Comparison of ENCODE assay signal across 8 mouse cellular contexts in the genomic region with DNA sequence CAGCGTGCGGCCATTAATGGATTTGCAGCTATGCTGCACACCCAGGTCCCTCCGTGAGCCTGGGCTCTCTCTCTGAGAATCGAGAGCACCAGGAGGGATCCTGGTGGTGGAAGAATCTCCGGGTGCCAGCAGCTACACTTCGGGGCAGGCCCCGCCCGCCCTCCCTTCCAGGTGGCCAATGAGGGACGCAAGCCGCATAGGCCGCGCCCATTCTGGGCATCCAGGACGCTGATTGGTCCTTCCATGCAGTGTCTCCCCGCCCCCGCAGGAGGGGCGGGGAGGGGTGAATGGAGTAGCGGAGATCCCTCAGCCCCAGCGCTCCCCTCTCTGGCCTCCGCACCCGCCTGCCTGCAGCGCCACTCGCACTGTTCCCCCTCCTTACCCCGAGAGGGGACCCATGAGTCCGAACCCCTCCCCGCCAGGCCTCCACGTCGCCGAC. TPM values are rescaled to one million over a fixed set of nuclear protein-coding genes. Genes with fewer than 3 reads are reported as not detected.
DNase-seq lines count a peak whose midpoint lies in the region; ATAC-seq and TF ChIP-seq lines count a peak whose summit lies in the region.

A gene (plus strand): TSS at position 248 of the 439 bp plus-strand sequence.

- intact Hi-C loops in gastrocnemius, adult 2 months (cut with DNase I): no loop called here
- intact Hi-C loops in left cerebral cortex, adult 2 months (cut with DNase I): no loop called here

- H3K4me1 ChIP-seq in hindbrain, postnatal 0 days (ENCODE audit: insufficient read depth, low read length): peaks cover 8% of the 10 kb centered on the region

- 0 out of 2 replicates have a peak, but pooled peaks have one; percentile 6 for TF ChIP-seq CTCF in gastrocnemius, adult 2 months (IDR thresholded peaks at IDR 0.05)
- TF ChIP-seq CTCF in hindbrain, postnatal 0 days (IDR thresholded peaks at IDR 0.05; ENCODE audit: low read depth): peak; percentile 30
- TF ChIP-seq CTCF in left cerebral cortex, adult 2 months (IDR thresholded peaks at IDR 0.05): peak; percentile 21; the same call in 1 of the 2 replicates

- peak within 1 kb of the TSS; percentile 48 for H3K9ac ChIP-seq in hindbrain, postnatal 0 days (replicated peaks; ENCODE audit: low read length)

- ATAC-seq in hindbrain, postnatal 0 days: peak; percentile 97
- peak; percentile 96 for ATAC-seq in megakaryocyte, adult 5-6 weeks (ENCODE audit: poor library complexity, severe bottlenecking)

- peak within 1 kb of the TSS; percentile 97 for H3K4me3 ChIP-seq in gastrocnemius, adult 2 months
- H3K4me3 ChIP-seq in hindbrain, postnatal 0 days (ENCODE audit: low read length): peak within 1 kb of the TSS; percentile 47
- peak within 1 kb of the TSS; percentile 75 for H3K4me3 ChIP-seq in left cerebral cortex, adult 2 months

- H3K4me2 ChIP-seq in hindbrain, postnatal 0 days (ENCODE audit: low read depth, low read length): peak within 1 kb of the TSS; percentile 59

- no peaks in the 10 kb centered on the region for H3K9me3 ChIP-seq in hindbrain, postnatal 0 days (ENCODE audit: low read length)

- WGBS in hindbrain, postnatal 0 days: under 1% methylated on average over 24 of the region's 28 CpGs

- no peaks in the 10 kb centered on the region for H3K27me3 ChIP-seq in hindbrain, postnatal 0 days (ENCODE audit: insufficient read depth, low read length)

- peak within 1 kb of the TSS; percentile 95 for H3K27ac ChIP-seq in gastrocnemius, adult 2 months
- H3K27ac ChIP-seq in hindbrain, postnatal 0 days: 0 out of 2 replicates have a peak within 1 kb of the TSS, but pooled peaks have one; percentile 6
- no peak within 1 kb of the TSS for H3K27ac ChIP-seq in left cerebral cortex, adult 2 months

- no peaks in the 10 kb centered on the region for H3K36me3 ChIP-seq in hindbrain, postnatal 0 days (ENCODE audit: insufficient read depth, low read length)

- peak; percentile 87 for DNase-seq in WW6 (ENCODE audit: low read depth, low spot score)
- peak; percentile 77 to 90 for DNase-seq in cerebellum, postnatal 4 days (ENCODE audit: low spot score in 2 of 2)
- DNase-seq in gastrocnemius, adult 2 months: peak; percentile 96
- peak; percentile 98 for DNase-seq in hindbrain, postnatal 0 days (ENCODE audit: low spot score)
- peak; percentile 90 to 92 for DNase-seq in left cerebral cortex, adult 2 months (ENCODE audit: extremely low spot score in 1 of 2, low spot score in 2 of 2)
- peak; percentile 91 to 94 for DNase-seq in right cerebral cortex, adult 2 months (ENCODE audit: low spot score in 2 of 2)
- peak; percentile 94 for DNase-seq in urinary bladder, postnatal 14 days (ENCODE audit: low spot score)

RNA-seq across cellular contexts. Expression of the gene that starts here (rescaled TPM):
- total RNA-seq in gastrocnemius, adult 2 months (2021): 10 to 100 TPM; 25.0 to 28.8 TPM
- total RNA-seq in hindbrain, postnatal 0 days (2014; rRNA removed): 27.0 and 27.5 TPM in 2 replicates
- 19.2 and 19.4 TPM in 2 replicates for polyA plus RNA-seq in hindbrain, postnatal 0 days (2015; fragmentation: Nextera tagmentation; extraction: Ambion mirVana)
- total RNA-seq in left cerebral cortex, adult 2 months (2021): 1 to 10 TPM; 5.4 to 5.8 TPM
- 36.2 and 40.9 TPM in 2 replicates for total RNA-seq in megakaryocyte, adult 5-6 weeks (2015)
- total RNA-seq in megakaryocyte, adult 5-6 weeks (2017): 26.0 and 33.8 TPM in 2 replicates

Comparison
In these comparisons a context has a peak if more than half of its experiments do, and no peak if none do; other contexts are left out.
1. H3K4me3 ChIP-seq: peak in every context shown above with its lines; median percentile 97 in gastrocnemius, adult 2 months; 75 in left cerebral cortex, adult 2 months; 47 in hindbrain, postnatal 0 days.